Mouse (Mus musculus) lung, adult 2 months (tissue): ENCODE data around the gene Shisa6.

Experiments
- CTCF ChIP-seq: fragments of 200-500 bp; IDR thresholded peaks from 2 replicates; pipeline ENCODE4 v1.5.1; 2011; ENCODE audit warnings: mild to moderate bottlenecking, low read length, control low read depth; ENCODE audit not compliant: insufficient read depth
- POLR2A ChIP-seq: fragments of 200-500 bp; IDR thresholded peaks from 2 replicates; pipeline ENCODE4 v1.6.1; 2011; ENCODE audit warnings: low read depth, mild to moderate bottlenecking, control low read depth, low read length, borderline replicate concordance; ENCODE audit errors: extremely low read depth

- TF ChIP-seq CTCF (no peak), POLR2A (no peak)
These were observed 1.6 kb upstream of the Shisa6 start for GRCm38 (mm10) chr11:66527343-66527742.
